Mouse (Mus musculus) lung, adult 2 months (tissue): ENCODE data around the gene Dctpp1.

Experiments
- CTCF ChIP-seq: fragments of 200-500 bp; IDR thresholded peaks from 2 replicates; pipeline ENCODE4 v1.5.1; 2011; ENCODE audit warnings: mild to moderate bottlenecking, low read length, control low read depth; ENCODE audit not compliant: insufficient read depth
- POLR2A ChIP-seq: fragments of 200-500 bp; IDR thresholded peaks from 2 replicates; pipeline ENCODE4 v1.6.1; 2011; ENCODE audit warnings: low read depth, mild to moderate bottlenecking, control low read depth, low read length, borderline replicate concordance; ENCODE audit errors: extremely low read depth

DNA sequence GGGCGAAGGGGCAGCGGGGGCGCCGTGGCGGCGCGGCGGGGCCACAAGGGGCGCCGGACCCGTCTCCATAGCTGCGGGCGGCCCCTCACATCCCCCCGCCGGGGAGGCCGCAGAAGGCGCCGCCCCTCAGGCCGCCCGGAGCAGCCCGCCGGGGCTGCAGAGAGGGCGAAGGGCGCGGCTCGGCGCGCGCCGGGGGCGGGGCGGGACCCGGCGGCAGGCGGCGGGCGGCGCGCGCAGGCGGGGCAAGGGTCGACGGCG lies 52.3 kb downstream of the Dctpp1 start, which contains the start of gene Tbc1d10b:
- TF ChIP-seq CTCF (no peak), POLR2A (no peak)
